Mouse (Mus musculus) testis, adult 2 months (tissue): ENCODE measurements around the gene Orm2.

Experiments used
- CTCF ChIP-seq: fragments of 200-500 bp; IDR thresholded peaks from 2 replicates; pipeline ENCODE4 v1.5.1; 2012; ENCODE audit warnings: low read depth, mild to moderate bottlenecking, inconsistent platforms, low read length, moderate library complexity; ENCODE audit not compliant: control insufficient read depth, insufficient read depth, insufficient replicate concordance
- POLR2A ChIP-seq: fragments of 200-500 bp; IDR thresholded peaks from 2 replicates; pipeline ENCODE4 v1.6.1; 2012; ENCODE audit warnings: low read depth, mild to moderate bottlenecking, inconsistent platforms, low read length, moderate library complexity; ENCODE audit not compliant: control insufficient read depth

DNA sequence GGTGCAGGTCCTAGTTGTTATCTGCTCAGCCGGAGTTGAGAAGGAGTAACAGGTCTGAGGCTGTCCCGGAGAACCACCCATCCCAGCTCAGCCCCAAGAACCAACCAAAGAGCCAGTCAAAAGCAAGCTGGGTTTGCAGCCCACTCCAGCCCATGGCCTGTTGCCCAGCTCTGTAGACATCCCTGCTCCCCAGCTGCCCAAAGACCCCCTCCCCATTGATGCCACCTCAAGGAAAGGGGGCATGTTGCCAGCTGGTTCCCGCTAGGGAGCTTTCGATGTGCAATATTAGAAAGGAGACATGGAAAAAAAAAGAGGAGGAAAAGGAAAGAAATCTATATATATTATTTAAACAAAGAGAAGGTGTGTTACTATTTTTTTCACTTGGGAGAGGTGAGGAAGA, 28.8 kb upstream of the Orm2 start:
- TF ChIP-seq CTCF (no peak), POLR2A (no peak)
